Mouse (Mus musculus) heart, adult 9 months (tissue): ENCODE results near the gene Naxe.

Experiments
- DNase-seq, 2 experiments: peaks; one replicate each; pipeline ENCODE4 v3.0.0; 2022; ENCODE audit warnings: low spot score in 2 of 2

The Naxe gene

DNA sequence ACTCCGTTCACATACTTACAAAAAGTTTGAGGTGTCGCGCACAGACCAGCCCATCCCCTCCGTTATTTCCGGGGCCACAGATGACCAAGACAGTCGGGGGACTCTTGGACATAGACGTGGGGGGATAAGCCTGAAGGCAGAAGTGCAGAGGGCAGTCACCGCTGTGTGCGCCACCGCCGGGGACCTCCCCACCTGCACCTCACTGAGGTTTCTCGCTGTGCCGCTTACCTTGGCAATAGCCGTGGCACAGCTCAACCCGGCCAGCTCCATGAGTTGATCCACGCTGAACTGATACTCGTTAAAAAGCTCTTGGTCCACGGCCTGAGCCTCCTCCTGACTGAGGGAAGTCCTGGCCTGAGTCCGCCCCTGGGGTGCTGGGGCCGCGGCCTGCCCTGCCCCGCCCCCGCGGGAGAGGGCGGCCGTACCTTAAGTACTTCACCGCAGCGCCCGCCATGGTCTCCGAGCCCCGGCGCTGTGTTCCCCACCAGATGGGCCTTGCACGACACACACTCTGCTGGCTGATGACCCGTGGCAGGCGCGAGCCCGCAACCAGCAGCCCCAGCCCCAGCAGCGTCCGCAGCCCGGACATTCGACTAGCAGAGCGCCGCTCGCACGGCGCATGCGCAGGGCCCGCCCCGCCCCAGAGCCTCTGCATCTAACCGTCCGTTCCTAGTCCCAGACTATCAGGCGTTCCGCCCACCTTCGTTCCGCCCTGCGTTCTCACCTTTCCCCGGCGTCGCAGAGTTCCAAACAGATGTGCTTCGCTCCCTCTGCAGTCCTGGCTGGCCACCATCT, at the start of gene Naxe:
TSS of gene Naxe (minus strand) at position 594 of the 795 bp plus-strand sequence.
- peak; percentile 73 to 81 for DNase-seq

DNA sequence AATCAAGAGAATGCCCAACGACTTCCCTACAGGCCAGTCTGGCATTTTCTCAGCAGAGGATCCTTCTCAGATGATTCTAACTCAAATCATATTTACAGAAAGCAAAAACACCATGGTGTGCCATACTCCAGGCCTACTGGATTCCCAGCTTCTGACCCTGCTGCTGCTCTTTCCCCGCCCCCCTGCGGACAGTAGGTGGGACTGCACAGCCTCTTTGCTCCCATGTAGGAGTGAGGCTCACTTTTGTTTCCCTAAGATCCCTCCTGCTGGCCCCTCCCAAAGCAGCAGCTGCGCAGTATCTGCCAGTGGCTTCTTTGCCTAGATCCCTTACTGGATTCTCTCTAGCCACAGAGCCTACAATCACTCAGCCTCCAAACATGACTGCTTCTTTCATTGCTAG, 47.8 kb upstream of the Naxe start:
- DNase-seq = no peak

DNA sequence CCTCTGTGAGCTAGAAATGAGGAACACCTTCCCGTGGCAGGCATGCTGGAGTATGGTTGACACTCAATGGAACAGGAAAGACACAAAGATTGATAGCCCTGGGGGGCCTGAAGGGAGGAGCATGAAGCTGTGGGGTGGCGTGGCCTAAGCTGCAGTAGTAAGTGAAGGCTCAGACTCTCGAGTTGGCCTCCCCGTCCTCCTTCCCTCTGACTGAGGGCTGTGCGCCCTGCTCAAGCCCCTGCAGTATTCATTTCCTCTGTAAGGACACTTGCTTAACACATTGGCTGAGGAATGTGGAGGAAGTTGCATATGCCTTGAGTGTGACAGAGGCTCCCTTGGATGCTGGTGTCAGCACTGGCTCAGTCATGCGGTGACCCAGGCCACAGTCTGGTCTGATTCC, 44.3 kb upstream of the Naxe start:
- DNase-seq = peak in 1 of 2 experiments; percentile 39

DNA sequence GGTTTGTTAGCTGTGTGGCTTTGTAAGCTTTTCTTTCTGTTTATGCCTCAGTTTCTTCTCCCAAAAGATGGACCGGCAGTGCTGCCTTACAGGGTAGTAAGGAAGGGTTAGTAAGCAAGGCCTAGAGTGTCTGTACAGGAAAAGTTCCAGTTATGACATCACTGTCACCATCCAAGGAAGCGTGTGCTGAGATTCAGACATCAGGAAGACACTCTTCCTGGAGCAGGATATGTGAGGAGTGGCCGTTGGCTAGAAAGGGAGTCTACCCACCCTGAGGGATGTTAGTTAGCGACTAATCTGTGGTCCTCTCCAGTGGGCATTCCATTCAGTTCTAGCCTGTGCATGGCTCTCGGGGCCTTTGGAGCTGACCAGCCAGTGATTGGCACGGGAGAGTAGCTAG, 43.9 kb upstream of the Naxe start:
- peak in 1 of 2 experiments; percentile 11 for DNase-seq

DNA sequence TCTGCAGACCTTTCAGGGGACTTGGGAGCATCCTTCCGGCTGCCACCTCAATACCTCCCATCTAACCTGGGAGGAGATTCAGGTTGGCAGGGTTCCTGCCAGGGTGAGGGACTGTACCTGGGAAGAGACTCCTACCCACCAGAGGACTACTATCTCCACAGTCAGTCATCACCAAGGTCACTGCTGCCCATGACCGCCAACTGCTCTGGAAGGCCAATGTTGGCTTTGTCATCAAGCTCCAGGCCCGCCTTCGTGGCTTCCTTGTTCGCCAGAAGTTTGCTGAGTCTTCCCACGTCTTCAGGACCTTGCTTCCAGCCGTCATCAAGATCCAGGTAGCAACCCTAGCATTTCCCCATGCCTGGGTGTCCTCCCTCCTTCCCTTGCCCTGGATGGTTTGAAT, 43.4 kb upstream of the Naxe start:
- no peak for DNase-seq

DNA sequence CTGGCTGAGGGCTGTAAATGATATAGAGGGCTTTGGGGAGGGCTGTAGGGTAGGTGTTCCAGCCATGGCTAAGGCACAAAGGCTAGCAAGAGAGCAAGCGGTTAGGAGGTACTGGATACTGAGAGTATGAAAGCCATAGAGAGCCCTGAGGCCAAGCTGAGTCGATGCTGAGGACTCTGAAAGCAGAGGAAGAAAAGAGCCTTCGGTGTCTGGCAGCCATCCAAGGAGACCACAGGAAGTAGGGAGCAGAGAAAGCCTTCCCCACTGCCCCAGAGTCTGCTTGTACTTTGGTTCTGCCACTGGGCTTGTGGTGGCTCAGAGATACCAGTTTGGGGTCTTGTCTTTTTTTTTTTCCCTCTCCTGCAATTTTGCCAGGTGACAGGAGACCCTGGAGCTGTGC, 42.0 kb upstream of the Naxe start:
- DNase-seq = no peak

DNA sequence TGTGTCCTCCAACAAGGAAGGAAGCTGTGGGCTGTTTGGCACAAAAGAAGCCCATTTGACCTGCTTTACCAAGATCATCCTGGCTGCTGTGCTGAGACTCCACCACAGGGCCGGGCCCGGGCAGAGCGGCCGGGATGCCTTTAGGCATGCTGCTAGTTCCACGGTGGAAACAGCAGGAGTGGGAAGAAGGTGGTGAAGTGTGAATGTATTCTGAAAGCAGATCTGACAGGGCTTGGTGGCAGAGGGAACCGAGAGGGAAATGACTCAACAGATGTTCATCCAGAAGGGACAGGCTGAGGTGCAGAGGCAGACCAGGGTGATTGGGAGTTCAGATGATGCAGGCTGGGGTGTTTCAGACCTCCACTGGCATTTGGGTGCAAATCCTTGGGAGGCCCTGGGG, 39.4 kb upstream of the Naxe start:
- no peak for DNase-seq

DNA sequence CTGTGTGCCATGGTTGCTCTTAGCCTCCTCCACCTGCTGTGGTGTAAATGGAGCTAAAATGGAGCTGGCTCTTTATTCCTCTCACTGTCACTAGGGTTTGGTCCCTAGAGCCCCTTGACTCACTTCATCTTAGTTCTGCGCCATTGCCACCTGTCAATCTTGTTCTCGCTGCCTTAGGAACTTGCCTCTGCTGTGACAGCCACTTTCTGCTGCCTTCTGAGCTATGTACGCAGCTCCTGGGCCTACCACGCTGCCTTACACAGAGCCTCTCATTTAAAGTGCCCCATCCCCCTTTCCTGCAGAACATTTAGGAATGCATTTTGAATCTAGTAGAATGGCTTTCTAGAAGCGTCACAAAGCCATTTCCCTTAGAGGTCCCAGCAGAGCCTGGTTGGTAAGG, 35.8 kb upstream of the Naxe start:
- DNase-seq = no peak

DNA sequence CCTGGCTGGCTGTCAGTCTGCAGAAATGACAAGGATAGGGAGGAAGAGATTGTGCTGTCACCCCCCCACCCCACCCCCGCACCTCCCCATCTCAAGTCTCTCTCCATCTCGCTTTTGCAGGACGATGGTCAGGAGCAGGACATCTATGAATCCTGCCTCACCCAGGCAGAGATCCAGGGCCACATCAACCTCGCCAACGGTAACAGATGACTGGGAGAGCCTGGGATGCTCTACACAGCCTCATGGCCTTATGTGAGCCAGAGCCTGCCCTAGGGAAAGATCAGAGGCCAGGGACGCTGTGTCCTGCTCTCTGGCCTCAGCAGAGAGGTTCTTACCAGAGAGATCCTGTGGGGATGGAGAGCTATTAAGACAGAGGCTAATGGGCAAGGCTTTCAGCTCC, 32.3 kb upstream of the Naxe start:
- DNase-seq = no peak

DNA sequence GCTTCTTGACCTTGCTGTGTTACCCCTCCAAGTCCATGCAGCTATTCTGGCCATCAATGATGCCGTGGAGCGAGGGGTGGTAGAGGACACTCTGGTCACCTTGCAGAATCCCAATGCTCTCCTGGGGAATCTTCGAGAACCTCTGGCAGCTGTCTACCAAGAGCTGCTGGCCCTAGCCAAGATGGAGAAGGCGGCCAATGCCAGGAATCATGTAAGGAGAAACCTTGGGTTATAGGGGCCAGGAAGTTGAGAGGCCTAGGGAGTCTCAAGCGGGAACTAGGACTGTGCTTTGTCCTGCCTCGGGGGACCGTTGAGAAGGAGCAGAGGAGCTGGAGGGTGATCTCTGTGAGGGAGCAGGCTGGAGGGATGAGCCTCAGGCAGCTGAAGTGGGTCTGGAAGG, 31.8 kb upstream of the Naxe start:
- no peak for DNase-seq

DNA sequence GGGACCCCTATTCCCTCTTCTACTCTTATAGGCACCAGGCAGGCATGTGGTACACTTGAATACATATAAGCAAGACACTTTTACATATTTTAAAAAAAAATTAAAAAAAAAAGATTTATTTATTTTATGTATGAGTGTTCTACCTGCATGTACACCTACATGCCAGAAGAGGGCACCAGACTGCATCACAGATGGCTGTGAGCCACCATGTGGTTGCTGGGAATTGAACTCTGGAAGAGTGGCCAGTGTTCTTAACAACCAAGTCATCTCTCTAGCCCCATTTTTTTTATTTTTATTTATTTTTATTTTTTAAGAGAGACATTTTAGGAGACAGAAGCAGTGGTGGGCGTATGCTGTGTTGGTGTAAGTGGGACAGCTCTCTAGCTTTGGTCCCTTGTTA, 29.4 kb upstream of the Naxe start:
- no peak for DNase-seq

DNA sequence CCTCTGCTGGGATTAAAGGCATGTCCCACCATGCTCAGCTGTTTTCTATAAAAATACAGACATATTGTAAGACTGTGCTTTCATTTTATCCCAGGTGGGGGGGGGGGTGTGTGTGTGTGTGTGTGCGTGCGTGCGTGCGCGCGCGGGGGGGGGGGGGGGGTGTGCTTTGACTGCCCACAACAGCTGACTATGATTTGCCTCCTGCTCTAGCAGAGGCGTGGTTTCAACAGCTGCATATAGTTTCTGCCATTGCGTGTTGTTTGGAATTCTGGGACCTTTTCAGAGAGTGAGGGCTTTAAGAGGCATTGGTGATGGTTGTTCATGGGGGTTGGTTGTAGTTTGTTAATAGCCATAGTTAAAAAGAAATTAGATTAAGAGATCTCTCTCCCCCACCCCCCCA, 27.2 kb upstream of the Naxe start:
- DNase-seq = no peak

DNA sequence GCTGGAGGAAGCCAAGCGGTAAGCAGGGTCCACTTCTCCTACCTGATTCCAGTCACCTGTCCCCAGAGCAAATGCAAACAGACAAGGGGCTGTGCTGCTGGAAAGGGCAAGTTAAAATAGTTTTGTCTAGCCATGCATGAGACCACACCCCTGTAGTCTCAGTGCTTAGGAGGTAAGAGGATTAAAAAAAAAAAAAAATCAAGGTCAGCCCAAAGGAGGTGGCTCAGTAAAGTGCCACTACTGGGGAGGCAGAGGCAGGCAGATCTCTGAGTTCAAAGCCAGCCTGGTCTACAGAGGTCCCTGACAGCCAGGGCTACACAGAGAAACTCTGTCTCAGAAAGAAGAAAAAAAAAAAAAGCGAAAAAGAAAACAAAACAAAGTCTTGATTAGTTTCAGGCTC, 25.7 kb upstream of the Naxe start:
- no peak for DNase-seq

DNA sequence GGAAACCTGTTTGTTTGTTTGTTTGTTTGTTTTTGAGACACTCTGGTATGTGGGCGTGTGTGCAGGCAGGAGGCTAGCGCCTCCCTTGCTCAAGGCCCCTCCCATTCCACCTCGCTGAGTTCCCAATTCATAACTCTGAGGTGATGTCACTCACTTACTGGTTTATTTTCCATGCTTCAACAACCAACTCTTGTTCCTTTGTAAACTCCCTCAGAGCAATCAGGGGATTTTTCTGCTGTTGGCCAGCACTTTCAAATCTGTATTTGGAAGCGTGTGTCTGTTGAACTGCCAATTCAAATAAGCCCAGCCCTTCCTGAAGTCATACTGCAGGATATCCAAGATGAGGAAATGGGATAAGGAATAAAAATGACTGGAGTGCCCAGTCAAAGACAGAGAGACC, 24.4 kb upstream of the Naxe start:
- peak in 1 of 2 experiments; percentile 24 for DNase-seq

DNA sequence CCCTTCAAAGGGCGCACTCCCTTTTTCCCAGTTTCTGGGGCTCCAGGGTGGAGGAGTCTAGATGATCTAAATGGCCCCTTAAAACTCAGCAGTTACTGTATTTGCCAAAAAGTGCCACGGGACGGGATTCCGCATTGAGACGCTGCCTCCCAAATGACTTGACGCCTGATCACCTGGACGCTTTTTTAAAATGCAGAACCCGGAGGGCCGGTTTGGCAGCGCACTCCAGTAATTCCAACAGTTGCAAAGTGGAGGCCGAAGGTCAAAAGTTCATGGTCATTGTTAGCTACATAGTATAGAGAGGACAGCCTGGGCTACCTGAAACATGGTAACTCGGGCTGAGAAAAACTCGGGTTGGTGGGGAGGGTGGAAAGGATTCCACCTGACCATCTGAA, 23.9 kb upstream of the Naxe start:
- no peak for DNase-seq

DNA sequence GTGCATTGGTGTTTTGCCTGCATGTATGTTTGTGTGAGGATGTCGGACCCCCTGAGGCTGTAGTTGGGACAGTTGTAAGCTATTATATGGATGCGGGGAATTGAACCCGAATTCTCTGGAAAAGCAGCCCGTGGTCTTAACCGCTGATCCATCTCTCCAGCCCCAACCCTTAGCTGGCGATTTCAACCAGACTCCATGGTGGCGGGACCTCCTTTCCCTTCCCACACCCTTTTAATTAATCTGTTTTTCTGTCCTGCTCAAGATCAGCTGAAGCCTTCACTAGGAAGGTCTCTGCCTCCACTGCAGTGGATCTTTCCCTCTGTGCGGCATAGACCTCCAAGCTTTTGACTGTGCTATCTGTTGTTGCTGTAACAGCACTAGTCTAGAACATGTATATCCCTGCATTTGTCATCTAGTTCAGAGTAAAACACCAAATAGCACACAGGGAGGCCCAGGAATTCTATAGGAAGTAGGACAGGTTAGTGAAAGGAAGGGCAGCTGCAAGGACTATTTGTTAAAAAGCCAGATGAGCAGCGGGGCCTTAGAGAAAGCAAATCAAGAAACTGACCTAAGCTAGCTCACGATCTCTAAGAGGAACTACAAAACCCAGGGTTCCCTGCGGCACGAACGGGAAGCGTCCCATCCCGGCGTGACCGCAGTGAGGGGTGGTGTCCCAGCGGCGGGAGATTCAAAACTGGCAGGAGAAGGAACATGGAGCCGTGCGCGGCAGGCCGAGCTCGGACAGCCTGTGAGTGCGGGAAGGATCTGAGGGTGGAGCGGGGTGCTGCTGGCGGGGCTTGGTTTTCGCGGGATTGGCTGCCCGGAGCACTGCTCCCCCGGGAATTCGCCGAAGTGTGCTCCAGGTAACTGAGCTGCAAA, 23.3 kb upstream of the Naxe start, which contains the start of gene Iqgap3:
TSS of gene Iqgap3 (plus strand) at position 627 of the 879 bp plus-strand sequence.
- DNase-seq = peak; percentile 81 to 87

DNA sequence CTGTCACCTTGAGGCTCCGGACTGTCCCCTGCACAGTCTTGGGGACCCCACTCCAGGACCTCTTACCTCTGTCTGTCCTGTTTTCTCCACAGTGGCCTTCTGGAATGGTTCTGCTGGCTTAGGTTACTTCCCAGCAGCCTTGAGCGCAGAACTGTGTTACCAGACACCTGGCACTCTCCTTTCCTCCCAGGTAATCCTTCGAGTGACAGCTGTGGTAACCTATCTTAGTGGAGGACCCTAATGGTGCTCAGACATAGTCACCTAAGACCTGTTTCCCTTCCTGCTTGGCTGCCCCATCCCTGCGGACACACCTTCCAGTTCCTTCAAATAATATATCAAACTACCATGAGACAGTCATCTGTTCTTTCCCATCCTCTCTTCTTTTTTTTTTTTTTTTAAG, 19.9 kb upstream of the Naxe start, which contains the start of gene Ttc24:
TSS of gene Ttc24 (minus strand) at position 101 of the 400 bp plus-strand sequence.
- DNase-seq = no peak

DNA sequence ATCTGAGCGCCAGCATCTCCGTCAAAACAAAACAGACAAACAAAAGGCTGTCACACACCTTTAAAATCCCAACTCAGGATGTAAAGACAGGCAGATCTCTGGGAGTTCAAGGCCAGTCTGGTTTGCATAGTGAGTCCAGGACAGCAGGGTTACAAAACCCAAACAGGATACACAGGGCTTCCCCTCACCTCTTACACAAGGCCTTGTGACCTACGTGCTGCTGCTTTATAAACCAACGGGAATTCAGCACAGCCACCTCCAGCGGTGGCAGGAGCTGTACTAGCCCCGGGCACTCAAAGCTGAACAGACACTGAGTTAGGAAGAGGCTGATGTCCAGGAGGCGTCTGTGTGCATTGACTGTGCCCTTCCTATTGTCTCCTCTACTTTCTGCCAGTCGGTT, 19.1 kb upstream of the Naxe start:
- no peak for DNase-seq

DNA sequence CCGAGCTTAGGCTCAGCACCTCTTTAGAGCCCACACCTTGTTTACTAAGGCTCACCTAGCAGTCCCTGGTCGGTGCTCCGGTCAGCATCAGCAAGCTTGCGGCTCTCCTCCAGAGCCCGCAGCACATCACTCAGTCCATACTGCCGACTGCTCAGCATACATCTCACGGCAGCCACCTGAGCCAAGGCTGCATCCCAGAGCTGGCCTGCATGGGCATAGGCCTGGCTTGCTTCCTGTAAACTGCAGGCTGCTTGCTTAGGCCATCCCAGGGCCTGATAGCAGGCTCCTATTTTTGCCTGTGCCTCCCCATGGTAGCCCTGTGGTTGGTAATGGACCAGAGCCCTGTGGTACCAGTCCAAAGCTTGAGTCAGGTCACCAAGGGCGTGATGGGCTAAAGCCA, 16.5 kb upstream of the Naxe start:
- DNase-seq = no peak

DNA sequence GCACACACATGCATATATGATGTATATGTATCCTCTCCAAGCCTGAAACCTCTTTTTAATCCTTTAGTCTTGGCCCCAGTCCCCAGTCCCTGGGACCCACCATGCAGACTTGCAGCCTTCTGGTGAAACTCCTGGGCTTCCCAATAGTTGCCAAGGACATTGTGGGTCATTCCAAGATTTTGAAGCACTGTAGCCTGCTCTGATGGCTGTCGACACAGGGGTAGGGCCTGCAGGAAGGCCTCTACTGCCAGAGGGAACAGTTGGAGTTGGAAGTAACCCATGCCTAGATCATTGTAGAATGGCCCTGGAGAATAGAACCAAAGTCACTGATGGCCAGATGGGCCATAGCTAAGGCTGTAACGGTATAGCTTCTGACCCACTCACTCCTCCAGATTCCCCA, 16.1 kb upstream of the Naxe start:
- DNase-seq = no peak

DNA sequence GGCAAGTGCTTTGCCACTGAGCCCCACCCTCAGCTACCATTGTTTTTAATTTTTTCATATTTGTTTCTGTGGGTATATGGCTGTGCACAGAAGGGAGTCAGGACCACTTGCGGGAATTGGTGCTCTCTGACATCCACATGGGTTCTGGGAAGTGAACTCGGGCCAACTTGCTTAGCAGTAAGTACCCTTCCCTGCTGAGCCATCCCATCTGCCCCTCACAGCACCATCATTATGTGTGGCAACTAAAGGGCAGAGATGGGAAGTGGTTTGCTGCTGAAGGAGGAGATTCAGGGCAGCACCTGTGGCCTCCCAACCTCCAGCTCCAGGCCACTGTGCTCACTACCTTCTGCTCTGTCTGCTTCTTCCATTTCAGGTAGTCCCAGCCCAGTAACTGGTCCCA, 15.3 kb upstream of the Naxe start:
- no peak for DNase-seq

DNA sequence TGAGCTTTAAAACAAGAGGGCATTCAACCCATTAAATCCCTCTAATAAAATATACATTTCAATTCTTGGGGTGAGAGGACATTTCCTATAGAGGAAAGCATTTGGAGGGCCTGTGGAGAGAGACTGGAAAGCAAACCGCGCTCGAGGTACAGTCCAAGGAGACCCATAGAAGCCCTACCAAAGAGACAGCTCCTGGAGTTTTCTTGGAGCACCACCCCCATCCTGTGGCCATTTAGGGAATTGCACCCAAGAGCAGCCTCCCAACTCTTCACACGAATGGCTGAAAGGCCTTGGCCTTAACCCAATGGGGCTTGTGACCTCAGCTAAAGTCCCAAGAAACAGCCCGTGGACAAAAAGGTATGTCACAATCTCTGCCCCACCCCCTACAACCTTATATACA, 13.5 kb upstream of the Naxe start:
- peak; percentile 67 to 83 for DNase-seq

DNA sequence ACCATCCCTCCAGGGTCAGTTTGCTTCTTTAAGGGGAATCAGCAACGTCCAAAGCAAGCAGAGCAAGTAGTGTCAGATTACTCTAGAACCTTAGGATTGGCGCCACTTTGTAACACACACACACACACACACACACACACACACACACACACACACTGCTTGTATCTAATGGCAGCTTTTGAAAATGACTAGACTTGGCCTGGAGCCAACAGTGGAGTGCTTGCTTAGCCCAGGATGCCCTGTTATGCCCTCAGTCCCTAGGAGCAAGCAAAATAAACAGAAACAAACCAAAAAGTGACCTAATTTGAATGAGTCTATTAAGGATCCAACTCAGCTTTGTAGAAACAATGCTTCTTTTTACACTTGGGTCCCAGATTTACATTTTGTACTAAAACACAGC, 10.1 kb upstream of the Naxe start:
- no peak for DNase-seq
